Mouse (Mus musculus) liver, postnatal 0 days (tissue): ENCODE results near the gene Prkca. TPM values are rescaled to one million over a fixed set of nuclear protein-coding genes. Genes with fewer than 3 reads are reported as not detected.

Experiments
- ATAC-seq: fragments of 200-750 bp; cut with Nextera tagmentation; 2 replicates; pipeline ENCODE4 v1.8.0; 2017; ENCODE audit warnings: mild to moderate bottlenecking, moderate library complexity
- DNase-seq: peaks from one replicate; pipeline ENCODE4 v3.0.0-alpha.2; 2016
- H3K27ac ChIP-seq: fragments of 300-500 bp; sonication (generic); 2 replicates; pipeline ENCODE4 v1.5.1; 2014; ENCODE audit warnings: antibody characterized with exemption, moderate library complexity, mild to moderate bottlenecking, low read depth
- H3K27me3 ChIP-seq: fragments of 300-500 bp; sonication (generic); 2 replicates; pipeline ENCODE4 v1.6.1; 2014; ENCODE audit warnings: low read length, control low read depth, mixed read lengths; ENCODE audit not compliant: insufficient read depth
- H3K36me3 ChIP-seq: fragments of 300-500 bp; sonication (generic); replicated peaks from 2 replicates; pipeline ENCODE4 v1.6.1; 2014; ENCODE audit warnings: mild to moderate bottlenecking, control low read depth, low read length, moderate library complexity, mixed read lengths; ENCODE audit not compliant: insufficient read depth
- H3K4me1 ChIP-seq: fragments of 300-500 bp; sonication (generic); 2 replicates; pipeline ENCODE4 v1.6.1; 2014; ENCODE audit warnings: antibody characterized with exemption, mild to moderate bottlenecking, control low read depth; ENCODE audit not compliant: insufficient read depth
- H3K4me2 ChIP-seq: fragments of 300-500 bp; sonication (generic); 2 replicates; pipeline ENCODE4 v1.6.1; 2014; ENCODE audit warnings: low read depth, mild to moderate bottlenecking, low read length, moderate library complexity, mixed read lengths
- H3K4me3 ChIP-seq: fragments of 300-500 bp; sonication (generic); 2 replicates; pipeline ENCODE4 v1.5.1; 2014; ENCODE audit warnings: low read depth, low read length
- H3K9ac ChIP-seq: fragments of 300-500 bp; sonication (generic); replicated peaks from 2 replicates; pipeline ENCODE4 v1.6.1; 2014; ENCODE audit warnings: mild to moderate bottlenecking, moderate library complexity
- H3K9me3 ChIP-seq: fragments of 300-500 bp; sonication (generic); 2 replicates; pipeline ENCODE4 v1.6.1; 2016; ENCODE audit warnings: mild to moderate bottlenecking, control low read depth, low read length, mixed read lengths
- CTCF ChIP-seq: sonication (generic); IDR thresholded peaks from 2 replicates; pipeline ENCODE4 v1.5.1; 2016; ENCODE audit warnings: antibody characterized with exemption, low read depth
- EP300 ChIP-seq: IDR thresholded peaks from 2 replicates; pipeline ENCODE4 v1.6.1; 2016; ENCODE audit warnings: antibody characterized with exemption, low read depth, mild to moderate bottlenecking
- WGBS: fragments of 180-500 bp; shearing (Covaris S2); extraction: QIAGEN DNeasy Blood & Tissue Kit; methylation state at CpG from one replicate; pipeline ENCODE4 v1.1.7; 2014; ENCODE audit not compliant: insufficient replicate concordance; 5-methylcytosine and 5-hydroxymethylcytosine counted together
- polyA plus RNA-seq: library from polyadenylated mRNA; unstranded; fragments of >200 nt; fragmentation: Nextera tagmentation; extraction: Ambion mirVana; gene quantifications from 2 replicates; pipeline ENCODE4 v1.2.1, GENCODE M21; 2015

Gene Prkca
- polyA plus RNA-seq, 1 experiment from 2014 or later, result 3.0 TPM

DNA sequence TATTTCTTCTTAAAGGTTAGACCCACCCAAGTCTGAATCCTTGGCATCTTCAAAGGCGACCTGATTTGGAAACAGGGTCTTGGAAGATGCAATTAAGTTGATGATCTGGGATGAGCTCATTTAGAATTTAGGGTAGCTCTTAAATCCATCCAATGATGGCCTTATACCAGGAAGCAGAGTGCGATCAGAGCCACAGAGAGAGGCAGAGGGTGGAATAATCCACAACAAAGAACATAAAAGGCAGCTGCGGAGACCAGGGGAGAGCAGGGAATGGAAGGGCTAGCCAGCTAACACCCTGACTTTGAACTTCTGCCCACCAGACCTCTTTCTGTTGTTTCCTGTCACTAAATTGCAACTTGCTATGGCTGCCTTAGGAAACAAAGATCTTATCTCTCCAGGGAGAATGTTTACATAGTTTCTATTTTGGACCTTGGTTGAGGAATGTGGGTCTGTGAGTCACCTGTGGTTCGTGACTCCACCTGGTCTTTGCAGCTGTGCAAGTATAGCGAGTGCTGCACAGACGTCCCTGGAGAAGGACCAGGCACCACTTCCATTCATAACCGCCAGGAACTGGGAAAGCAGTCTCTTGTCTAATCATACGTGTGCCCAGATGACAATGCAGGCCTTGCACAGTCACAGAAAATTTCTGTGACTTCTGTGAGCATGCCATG, 242.3 kb downstream of the Prkca start:
- H3K4me1 ChIP-seq, result peaks cover 11% of the 10 kb centered on the region; the same call in 1 of the 2 replicates
- WGBS, result 59% methylated on average over 8 of the region's 8 CpGs
- DNase-seq (no peak), ATAC-seq (no peak)
- no peak overlapping the region for H3K4me3 ChIP-seq
- no peaks in the 10 kb centered on the region for H3K36me3 ChIP-seq
- no peak overlapping the region for H3K9ac ChIP-seq
- no peak for TF ChIP-seq EP300
- TF ChIP-seq CTCF, result no peak
- H3K27ac ChIP-seq, result no peak overlapping the region
- H3K27me3 ChIP-seq, result no peaks in the 10 kb centered on the region
- H3K9me3 ChIP-seq, result no peaks in the 10 kb centered on the region
- H3K4me2 ChIP-seq, result no peak overlapping the region

DNA sequence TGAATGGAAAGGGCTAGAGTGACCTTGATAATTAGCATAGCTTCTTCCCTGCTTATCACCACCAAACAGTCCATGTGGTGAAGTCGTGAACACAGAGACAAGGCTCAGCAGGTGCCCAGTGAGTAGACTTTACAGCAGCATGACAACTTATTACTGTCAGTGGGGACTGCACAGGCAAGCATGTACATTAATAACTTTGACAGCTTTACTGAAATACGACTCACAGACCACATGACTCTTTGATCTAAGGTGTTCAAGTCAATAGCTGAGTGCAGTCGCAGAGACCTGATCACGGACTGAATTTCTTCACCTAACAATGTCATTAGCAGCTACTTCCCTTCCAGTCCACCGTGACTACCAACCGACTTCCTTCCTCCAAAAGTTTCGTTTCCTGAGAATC, 245.4 kb downstream of the Prkca start:
- H3K27me3 ChIP-seq, result no peaks in the 10 kb centered on the region
- no peak for ATAC-seq

DNA sequence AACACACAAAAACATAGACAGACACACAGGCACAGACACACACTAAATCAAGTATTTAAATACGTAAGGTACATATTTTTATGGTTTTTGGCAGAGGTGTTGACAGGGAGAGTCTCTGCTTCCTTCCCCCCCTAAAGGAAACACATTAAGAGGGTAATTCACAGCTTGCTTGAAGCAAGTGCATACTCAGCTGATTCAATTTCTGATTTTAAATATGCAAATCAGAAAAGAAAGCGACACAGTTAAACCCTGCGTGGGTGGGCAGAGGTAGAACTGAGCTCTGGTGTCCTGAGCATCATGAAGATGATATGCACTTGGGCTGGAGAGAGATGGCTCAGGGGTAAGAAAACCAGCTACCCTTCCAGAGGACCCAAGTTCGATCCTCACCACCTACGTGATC, 248.9 kb downstream of the Prkca start:
- H3K36me3 ChIP-seq, result no peaks in the 10 kb centered on the region
- no peak overlapping the region for H3K27ac ChIP-seq
- WGBS, result 90% methylated on average over 5 of the region's 5 CpGs
- no peak overlapping the region for H3K4me3 ChIP-seq
- H3K9me3 ChIP-seq, result no peaks in the 10 kb centered on the region
- ATAC-seq (no peak), DNase-seq (no peak)
- peaks cover 3% of the 10 kb centered on the region; the same call in 1 of the 2 replicates for H3K4me1 ChIP-seq
- no peaks in the 10 kb centered on the region for H3K27me3 ChIP-seq
- TF ChIP-seq EP300, result no peak
- TF ChIP-seq CTCF, result no peak
- H3K9ac ChIP-seq, result no peak overlapping the region
- H3K4me2 ChIP-seq, result no peak overlapping the region

More for the DNA sequence above, 245.4 kb downstream of the Prkca start:
- H3K9me3 ChIP-seq, result no peaks in the 10 kb centered on the region
- no peak overlapping the region for H3K4me2 ChIP-seq
- 29% methylated on average over 7 of the region's 7 CpGs for WGBS
- peaks cover 9% of the 10 kb centered on the region; the same call in 1 of the 2 replicates for H3K4me1 ChIP-seq
- no peak overlapping the region for H3K9ac ChIP-seq
- H3K4me3 ChIP-seq, result no peak overlapping the region
- H3K27ac ChIP-seq, result no peak overlapping the region
- H3K36me3 ChIP-seq, result no peaks in the 10 kb centered on the region
- DNase-seq, result no peak
- TF ChIP-seq EP300 (no peak), CTCF (no peak)

DNA sequence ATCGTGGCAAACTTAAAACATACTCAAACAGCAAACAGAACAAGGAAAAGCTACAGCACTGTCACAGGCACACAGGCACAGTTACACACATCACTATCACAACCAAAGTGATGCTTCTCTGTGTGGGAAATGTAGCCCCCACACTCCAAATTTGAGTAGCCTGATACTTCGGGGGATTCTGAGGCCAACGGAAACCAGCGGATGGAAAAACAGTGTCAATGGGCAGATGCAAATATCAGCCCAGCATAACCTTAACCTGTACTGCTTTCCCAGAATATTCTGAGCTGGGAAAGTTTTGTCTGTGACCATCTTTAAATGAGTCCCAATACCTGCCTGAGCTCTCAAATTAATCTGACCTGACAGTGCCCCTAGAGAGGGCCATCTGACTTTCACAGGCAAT, 250.5 kb downstream of the Prkca start:
- no peak for TF ChIP-seq CTCF
- no peak for TF ChIP-seq EP300

DNA sequence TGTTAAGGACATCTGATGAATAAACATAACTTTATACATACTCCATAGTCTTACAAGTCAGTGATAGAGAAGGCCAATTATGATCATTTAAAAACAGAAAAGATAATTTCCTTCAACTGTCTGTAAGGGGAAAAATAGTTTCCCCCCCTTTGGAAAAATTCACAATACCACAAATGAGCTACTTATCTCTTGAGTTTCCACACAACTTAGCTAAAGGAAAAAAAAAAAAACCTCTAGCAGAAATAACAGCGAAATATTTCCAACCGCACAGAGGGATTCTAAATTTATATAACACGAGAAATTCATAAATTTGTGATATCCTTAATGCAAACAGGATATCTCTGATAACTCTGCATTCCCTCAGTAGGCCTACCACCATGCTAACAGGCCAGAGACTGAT, 252.5 kb downstream of the Prkca start:
- H3K36me3 ChIP-seq, result no peaks in the 10 kb centered on the region
- no peaks in the 10 kb centered on the region for H3K27me3 ChIP-seq
- no peak overlapping the region for H3K27ac ChIP-seq
- DNase-seq (no peak), ATAC-seq (no peak)
- H3K9ac ChIP-seq, result no peak overlapping the region
- TF ChIP-seq CTCF, result no peak
- TF ChIP-seq EP300, result no peak
- H3K9me3 ChIP-seq, result no peaks in the 10 kb centered on the region
- 79% methylated on average over 3 of the region's 3 CpGs for whole genome bisulfite sequencing
- H3K4me2 ChIP-seq, result no peak overlapping the region
- H3K4me3 ChIP-seq, result no peak overlapping the region
- no peaks in the 10 kb centered on the region for H3K4me1 ChIP-seq

More for the DNA sequence above, 250.5 kb downstream of the Prkca start:
- Histone ChIP-seq H3K27me3 (no peaks in the 10 kb centered on the region), H3K36me3 (no peaks in the 10 kb centered on the region), H3K27ac (no peak overlapping the region), H3K9ac (no peak overlapping the region), H3K4me1 (no peaks in the 10 kb centered on the region), H3K4me2 (no peak overlapping the region), H3K4me3 (no peak overlapping the region), H3K9me3 (no peaks in the 10 kb centered on the region)
- WGBS, result 83% methylated on average over 4 of the region's 4 CpGs
- DNase-seq, result no peak
- ATAC-seq, result no peak

DNA sequence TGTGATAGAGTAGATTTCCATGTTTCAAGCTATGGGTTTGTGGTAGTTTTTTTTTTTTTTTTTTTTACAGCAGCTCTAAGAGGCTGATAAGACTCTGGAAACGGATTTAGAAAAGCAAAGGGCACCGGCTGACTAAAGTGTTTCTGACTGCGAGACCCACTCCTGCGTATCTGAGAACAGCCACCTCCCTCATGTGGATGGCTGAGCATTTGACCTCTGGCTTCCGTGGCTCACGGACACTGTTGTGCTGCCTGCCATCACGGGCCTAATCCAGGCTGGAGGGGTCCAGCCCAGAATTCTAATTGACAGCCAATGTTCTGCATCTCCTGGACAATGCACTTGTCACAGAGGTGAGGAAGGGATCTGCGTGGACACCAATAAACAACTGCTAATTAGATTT, 253.0 kb downstream of the Prkca start:
- Histone ChIP-seq H3K27me3 (no peaks in the 10 kb centered on the region), H3K4me2 (no peak overlapping the region), H3K9me3 (no peaks in the 10 kb centered on the region), H3K4me1 (no peaks in the 10 kb centered on the region), H3K27ac (no peak overlapping the region), H3K4me3 (no peak overlapping the region), H3K36me3 (no peaks in the 10 kb centered on the region), H3K9ac (no peak overlapping the region)
- no peak for ATAC-seq
- WGBS, result 56% methylated on average over 8 of the region's 8 CpGs
- no peak for DNase-seq
- TF ChIP-seq CTCF (no peak), EP300 (no peak)
